Mouse (Mus musculus): ENCODE measurements around the gene Ccdc57.

DNA sequence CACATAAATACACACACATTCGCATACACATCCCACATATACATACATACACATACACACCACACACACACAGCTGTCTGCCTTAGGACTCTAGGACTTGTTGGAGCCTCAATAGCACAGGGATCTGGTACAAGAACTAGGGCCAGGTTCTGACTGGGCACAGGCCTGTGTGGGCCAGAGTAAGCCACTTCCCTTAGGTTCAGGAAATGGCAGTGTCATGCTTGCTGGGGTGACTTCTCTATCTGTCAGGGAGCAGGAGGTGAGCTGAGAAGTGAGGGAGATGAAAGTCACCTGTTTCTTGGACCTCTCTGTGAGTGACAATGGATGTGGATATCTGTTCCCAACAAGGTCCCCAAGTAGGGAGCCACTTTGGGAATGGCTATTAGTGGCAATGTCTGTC lies 5.3 kb upstream of the Ccdc57 start:
- TF ChIP-seq CTCF (IDR thresholded peaks at IDR 0.05; ENCODE audit: low read depth) (no peak), EP300 (optimal IDR thresholded peaks at IDR 0.05) (no peak)

Measured in stomach, postnatal 0 days (tissue).